Mouse (Mus musculus): ENCODE measurements around the gene Nodal.

Gene Nodal

DNA sequence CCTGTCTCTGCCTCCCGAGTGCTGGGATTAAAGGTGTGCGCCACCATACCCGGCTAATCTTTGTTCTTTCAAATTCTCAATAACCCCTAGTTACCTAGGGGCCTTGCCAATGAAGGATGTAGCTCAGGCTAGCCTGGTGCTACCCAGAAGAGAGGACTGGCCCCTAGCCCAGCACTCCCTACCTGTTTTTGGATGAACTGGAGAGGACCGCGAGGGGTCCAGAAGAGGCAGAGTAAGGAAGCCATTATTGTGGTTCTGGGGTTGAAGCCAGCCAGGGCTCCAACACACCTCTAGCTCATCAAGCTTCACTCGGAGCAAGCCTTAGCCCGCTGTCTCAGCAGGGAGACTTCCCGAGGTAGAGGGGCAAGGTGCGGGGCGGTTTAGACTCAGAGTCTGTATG, at the start of gene Nodal:
Gene Nodal (plus strand): TSS at position 301 of the 400 bp plus-strand sequence.
- ChIA-PET CTCF (interaction anchor here (0.6 to 3.1 kb wide), 30 partner anchors 9 to 283 kb away, joined by 3 to 23 read pairs (median 5); partner anchors contain the start of gene Lrrc20 (in 1 of the 4)), POLR2A (interaction anchor here (0.5 to 8.3 kb wide), 73 partner anchors 8 to 717 kb away, joined by 3 to 109 read pairs (median 5); partner anchors contain the start of genes Eif4ebp2 (in 4 of the 4), Pald1 (in 3 of the 4), Lrrc20 (in 2 of the 4) and Adamts14 (in 1 of the 4))

DNA sequence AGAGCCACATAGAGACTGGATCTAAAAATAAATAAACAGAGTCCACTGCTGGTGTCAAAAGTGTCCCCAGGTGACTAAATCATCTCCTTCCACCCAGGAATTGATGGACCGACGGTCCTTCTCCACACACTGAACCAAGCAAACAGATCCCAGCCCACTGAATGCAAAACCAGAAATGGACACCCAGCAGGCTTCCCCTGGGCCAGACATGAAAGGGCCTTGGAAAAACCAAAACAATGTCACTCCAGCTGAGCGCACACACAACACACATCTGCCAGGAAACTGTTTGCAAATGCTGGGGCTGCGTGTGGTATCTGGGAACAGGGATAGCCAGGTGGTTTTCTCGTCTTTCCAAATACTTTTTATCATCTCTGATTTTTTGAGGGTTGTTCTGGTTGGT, 48.0 kb upstream of the Nodal start:
- ChIA-PET POLR2A (interaction anchor here in 3 of 4 experiments (0.5 to 1.9 kb wide), 6 partner anchors 9 to 66 kb away, joined by 3 to 6 read pairs (median 4); partner anchors contain the start of genes Nodal (in 1 of the 3) and Pald1 (in 1 of the 3)), CTCF (no interaction called here)

DNA sequence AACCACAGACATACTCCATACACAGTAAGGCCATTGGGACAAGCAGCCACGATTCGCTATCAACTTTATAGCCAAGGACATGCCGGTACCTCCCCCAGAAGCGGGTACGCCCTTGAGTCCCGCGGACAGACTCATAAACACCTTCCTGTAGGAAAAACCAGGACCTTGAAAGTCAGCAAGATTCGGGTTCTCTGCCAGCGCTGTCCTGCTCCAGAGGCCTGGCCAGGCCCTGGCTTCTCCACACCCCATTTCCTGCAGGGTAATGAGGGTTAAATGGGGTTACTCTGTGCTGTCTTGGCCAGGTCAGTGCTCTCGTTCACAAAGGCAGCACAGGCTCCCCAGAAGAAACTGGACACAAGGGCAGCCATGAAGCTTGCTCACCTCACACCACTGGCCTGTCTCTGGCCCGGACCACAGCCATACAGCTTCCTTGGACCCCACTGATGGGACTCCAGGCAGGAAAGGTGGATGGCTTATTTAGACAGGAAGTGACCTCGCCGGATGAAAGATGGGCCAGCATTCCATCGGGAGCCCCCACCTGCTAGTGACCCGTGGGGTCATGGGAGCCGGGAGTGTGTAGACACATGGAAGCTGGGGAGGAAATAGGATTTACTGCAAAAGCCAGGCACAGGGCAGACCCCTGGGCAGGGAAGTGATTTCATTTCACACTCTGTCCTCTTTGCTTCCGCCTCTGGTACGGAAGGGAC, 47.3 kb upstream of the Nodal start:
- CTCF ChIA-PET: interaction anchor here in 3 of 4 experiments (0.6 to 1.3 kb wide), 8 partner anchors 14 to 610 kb away, joined by 3 to 5 read pairs (median 4); no protein-coding TSS in a partner anchor
- POLR2A ChIA-PET: interaction anchor here in 3 of 4 experiments (0.5 to 1.9 kb wide), 13 partner anchors 10 to 67 kb away, joined by 3 to 7 read pairs (median 3); partner anchors contain the start of genes Nodal (in 1 of the 3) and Pald1 (in 1 of the 3)

DNA sequence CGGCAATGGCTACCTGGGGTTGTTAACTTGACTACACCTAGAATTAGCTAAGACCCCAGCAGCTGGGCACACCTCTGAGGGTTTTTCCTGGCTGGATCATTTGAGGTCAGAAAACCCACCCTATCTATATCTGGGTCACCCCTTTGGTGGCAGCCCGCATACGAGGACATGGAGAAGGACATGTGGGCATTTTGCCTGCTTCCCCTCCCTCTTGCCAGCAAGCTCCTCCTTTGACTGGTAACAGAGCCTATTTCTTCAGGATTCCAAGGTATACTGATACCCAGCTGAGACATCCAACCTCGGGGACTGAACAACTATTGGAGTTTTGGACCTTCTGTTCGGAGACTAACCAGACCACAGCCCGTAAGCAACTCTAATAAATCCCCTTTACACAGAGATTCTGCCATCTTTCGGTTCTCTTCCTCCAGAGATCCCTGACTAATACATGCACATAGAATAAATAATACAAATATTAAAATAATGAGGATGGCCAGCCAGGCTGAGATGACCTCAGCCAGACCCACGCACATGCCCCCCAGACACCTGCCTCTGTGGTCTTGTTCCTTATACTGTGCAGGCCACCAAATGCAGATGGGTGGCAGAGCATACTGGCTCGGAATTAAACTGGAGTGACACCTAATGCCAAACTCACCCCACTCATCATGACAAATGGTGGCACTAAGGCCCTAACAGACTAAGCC, 45.7 kb upstream of the Nodal start:
- POLR2A ChIA-PET: interaction anchor here in 2 of 4 experiments (0.8 to 1.8 kb wide), 5 partner anchors 9 to 23 kb away, joined by 3 to 7 read pairs (median 3); no protein-coding TSS in a partner anchor
- CTCF ChIA-PET: interaction anchor here in 3 of 4 experiments (0.6 to 1.3 kb wide), 4 partner anchors 16 to 173 kb away, joined by 3 to 5 read pairs (median 4); no protein-coding TSS in a partner anchor

DNA sequence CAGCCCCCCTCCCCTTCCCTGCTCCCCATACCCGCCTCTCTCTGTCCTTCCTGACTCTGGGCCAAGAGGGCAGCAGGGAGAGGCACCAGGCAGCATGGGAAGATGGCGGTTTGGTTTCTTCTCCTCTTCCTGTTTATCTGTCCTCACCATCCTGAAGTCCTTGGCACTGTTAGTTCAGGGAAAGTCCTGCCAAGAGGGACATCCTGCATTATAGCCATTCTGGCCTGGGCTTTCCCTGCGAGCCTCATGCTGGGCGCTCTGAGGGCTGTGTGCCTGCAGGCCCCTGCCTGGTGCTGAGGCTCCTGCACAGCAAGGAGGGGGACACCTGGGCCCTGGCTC, 45.2 kb upstream of the Nodal start:
- CTCF ChIA-PET: interaction anchor here in 1 of 4 experiments (1.2 kb wide), 1 partner anchor 16 kb away, joined by 5 read pairs; no protein-coding TSS in a partner anchor
- POLR2A ChIA-PET: interaction anchor here in 1 of 4 experiments (1.8 kb wide), 1 partner anchor 9 kb away, joined by 7 read pairs; no protein-coding TSS in a partner anchor

DNA sequence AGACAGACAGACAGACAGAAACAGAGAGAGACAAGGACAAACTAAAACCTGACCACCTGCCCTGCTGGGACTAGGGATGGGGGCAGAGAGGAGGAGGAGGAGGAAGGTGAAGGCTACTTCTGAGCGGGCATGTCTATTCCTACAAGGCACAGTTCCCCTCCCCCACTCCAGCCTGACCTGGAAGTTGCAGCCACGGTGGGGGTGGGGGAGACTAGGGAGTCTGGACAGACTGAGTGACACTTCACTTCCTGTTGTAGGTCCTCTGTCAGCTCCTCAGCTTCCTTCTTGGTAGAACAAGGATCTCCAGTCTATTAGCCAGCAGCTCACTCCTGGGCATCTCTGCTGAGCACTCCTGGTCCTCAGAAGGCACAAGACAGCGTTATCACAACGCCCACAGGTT, 43.7 kb upstream of the Nodal start:
- POLR2A ChIA-PET: interaction anchor here in 3 of 4 experiments (0.6 to 1.4 kb wide), 8 partner anchors 9 to 102 kb away, joined by 3 to 4 read pairs (median 3); partner anchors contain the start of genes Lrrc20 (in 1 of the 3) and Pald1 (in 1 of the 3)
- CTCF ChIA-PET: no interaction called here

DNA sequence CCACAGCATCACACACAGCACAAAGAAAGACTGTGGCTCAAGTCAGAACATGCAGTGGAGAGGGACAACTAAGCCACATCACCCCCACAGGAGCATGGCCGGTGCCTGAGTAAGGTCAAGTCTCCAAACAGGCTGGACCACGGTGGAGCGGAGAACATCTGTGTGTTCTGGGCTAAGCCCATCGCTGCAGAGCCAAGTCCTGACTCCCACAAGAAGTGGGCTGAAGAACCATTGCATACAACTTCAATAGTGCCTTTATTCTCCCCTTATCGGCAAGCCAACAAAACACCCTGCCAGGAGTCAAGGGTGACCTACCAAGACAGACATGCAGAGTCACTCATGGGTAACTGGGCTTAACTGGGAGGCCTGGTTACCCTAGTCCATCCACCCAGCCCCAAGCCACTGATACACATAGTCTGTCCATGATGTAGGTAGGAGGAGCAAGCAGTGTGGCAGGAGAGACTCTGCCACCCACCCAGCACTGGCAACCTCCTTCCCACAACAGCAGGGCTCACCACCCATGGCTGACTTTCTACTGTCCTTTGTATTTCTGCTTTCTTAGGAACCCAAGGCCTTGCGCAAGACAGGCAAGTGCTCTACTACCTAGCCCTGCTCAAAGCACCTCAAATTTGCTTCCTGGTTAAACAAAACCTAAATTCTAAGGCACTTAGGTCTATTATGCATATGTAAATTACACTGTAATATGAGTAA, 42.8 kb upstream of the Nodal start:
- CTCF ChIA-PET: no interaction called here
- POLR2A ChIA-PET: interaction anchor here in 3 of 4 experiments (0.6 to 1.9 kb wide), 12 partner anchors 9 to 78 kb away, joined by 3 to 5 read pairs (median 4); partner anchors contain the start of gene Pald1 (in 1 of the 3)

DNA sequence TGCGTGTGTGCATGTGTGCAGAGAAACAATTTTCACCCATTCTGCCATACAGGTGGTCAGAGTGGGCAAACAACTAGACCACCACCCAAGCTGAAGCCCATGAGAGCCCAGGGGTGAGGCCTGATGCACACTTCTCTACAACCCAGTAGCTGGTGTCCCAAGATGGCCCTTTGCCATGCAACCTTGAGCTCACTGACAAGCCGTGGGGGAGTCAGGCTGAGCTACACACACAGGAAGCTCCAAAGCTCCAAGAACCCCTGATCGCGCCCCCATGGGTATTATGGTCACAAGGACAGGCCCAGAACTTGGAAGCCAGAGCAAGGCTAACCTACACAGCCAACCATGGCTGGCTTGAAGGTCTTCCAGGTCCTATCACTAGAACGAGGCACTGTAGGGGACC, 39.7 kb upstream of the Nodal start:
- POLR2A ChIA-PET: interaction anchor here in 3 of 4 experiments (0.7 to 1.7 kb wide), 15 partner anchors 12 to 298 kb away, joined by 3 to 13 read pairs (median 4); no protein-coding TSS in a partner anchor
- CTCF ChIA-PET: interaction anchor here (0.5 to 2.1 kb wide), 5 partner anchors 21 to 45 kb away, joined by 3 to 6 read pairs (median 4); no protein-coding TSS in a partner anchor

DNA sequence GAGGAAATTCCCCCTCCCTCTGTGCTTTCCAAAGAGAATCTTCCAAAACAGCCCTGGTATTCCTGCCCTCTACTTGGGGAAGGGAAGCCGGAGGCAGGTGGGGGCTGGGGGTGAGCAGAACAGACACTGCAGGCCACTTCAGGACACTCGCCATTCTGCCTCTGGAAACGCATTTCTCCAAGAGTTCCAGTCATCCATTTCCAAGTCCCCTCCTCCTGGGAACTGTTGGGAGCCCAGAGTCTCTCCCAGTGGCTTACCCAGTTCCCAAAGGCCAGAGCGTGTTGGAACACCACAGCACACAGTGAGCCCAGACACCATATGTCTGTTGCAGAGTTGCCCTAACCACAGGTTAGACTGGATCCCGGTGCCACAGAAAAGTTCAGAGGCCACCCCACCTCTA, 39.1 kb upstream of the Nodal start:
- ChIA-PET POLR2A (interaction anchor here in 2 of 4 experiments (1.0 to 2.3 kb wide), 8 partner anchors 11 to 38 kb away, joined by 3 to 13 read pairs (median 4); no protein-coding TSS in a partner anchor), CTCF (interaction anchor here in 1 of 4 experiments (2.1 kb wide), 1 partner anchor 44 kb away, joined by 4 read pairs; no protein-coding TSS in a partner anchor)

DNA sequence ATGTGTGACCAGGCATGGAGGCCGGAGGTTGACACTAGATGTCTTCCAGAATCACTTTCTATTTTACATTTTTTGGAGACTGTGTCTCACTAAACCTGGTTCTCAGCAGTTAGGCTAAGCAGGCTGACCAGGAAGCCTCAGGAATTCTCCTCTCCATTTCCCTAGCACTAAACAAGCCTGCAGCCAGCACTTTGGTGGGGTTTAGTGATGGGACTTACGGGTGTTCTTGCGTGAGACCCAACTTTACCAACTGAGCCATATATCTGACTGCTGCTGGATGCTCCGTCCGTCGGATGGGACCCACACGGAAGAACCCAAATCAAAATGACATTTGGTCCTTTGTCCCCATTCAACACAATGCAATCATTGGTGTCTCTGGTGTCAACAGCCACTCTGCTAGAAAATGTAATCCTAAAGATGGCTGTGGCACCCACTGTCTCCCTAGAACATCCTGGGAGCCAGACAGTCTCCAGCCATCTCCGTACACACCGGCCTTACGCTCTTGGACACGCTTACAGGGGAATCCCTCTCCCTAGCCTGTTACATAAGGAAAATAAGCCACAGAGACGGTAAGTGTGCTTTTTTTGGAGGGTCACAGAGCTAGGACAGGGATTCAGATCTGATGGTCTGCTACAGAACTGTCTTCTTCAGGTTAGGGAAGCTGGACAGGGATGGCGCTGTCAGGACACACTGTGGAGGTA, 38.3 kb upstream of the Nodal start:
- CTCF ChIA-PET: interaction anchor here in 1 of 4 experiments (1.2 kb wide), 1 partner anchor 24 kb away, joined by 4 read pairs; no protein-coding TSS in a partner anchor
- POLR2A ChIA-PET: interaction anchor here in 2 of 4 experiments (1.2 to 5.3 kb wide), 7 partner anchors 11 to 268 kb away, joined by 3 to 46 read pairs (median 4); partner anchors contain the start of genes Nodal (in 2 of the 2) and Ppa1 (in 1 of the 2)

DNA sequence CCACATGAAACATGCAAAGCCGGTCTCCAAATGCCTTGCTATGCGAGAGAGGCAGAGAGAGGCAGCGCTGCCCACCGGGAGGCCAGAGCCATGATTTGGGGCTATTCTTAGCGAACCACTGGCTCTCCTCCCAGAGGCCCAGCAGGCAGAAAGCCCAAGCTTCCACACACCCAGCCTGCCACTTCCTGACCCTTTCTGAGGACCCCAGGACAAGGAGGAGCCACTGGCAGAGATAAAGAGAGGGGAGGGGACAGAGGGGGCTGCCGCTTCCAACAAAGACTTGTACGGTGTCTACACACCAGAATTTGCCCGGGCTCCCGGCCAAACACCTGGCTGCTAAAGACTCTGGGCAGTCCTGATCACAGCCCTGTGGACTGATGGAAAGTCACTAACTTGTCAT, 37.6 kb upstream of the Nodal start:
- CTCF ChIA-PET: interaction anchor here in 1 of 4 experiments (1.2 kb wide), 2 partner anchors 19 to 24 kb away, joined by 4 to 8 read pairs; no protein-coding TSS in a partner anchor
- POLR2A ChIA-PET: interaction anchor here in 2 of 4 experiments (0.5 to 5.3 kb wide), 12 partner anchors 12 to 437 kb away, joined by 3 to 46 read pairs (median 4); partner anchors contain the start of genes Nodal (in 2 of the 2), Eif4ebp2 (in 1 of the 2) and Ppa1 (in 1 of the 2)

DNA sequence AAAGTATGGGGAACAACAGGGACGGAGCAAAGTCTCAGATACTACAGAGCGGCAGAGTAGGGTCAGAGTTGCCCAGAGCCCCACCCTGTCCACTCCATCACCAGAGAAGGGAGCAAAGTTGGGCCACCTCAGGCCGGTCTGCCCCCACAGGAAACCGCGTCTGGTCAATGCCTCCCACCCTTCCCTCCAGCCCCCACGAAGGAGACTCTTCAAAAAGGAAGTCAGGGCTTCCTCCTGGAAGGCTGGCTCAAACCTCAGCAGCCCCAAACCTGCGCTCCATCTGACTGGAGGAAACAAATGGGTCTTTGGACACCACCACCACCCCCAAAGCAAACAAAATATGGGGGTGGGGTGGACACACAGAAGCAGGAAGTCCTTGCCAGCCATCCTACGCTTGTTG, 35.9 kb upstream of the Nodal start:
- POLR2A ChIA-PET: interaction anchor here in 3 of 4 experiments (0.5 to 5.3 kb wide), 14 partner anchors 10 to 1039 kb away, joined by 3 to 46 read pairs (median 5); partner anchors contain the start of gene Nodal (in 2 of the 3)
- CTCF ChIA-PET: interaction anchor here in 1 of 4 experiments (2.7 kb wide), 1 partner anchor 18 kb away, joined by 9 read pairs; no protein-coding TSS in a partner anchor

DNA sequence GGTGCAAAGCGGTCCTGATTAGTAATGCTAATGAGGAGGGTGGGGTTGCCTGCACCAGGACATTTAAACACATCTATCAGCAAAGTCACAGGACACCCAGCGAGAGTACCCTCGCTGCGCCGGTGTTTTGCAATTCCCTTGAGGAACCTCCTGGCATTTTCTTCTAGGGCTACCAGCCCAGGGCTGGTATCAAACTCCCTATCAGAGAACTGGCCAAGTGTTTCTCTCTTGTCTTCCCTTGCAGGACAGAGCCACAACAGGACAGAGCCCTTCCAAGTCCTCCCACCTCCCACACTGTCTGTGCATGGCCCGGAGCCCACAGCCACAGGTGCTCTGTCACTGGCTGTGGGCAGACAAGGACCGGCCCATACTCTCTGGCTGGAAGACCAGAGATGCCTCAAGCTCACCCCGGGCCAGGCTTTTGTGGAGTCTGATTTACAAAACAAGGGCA, 35.5 kb upstream of the Nodal start:
- ChIA-PET POLR2A (interaction anchor here (0.6 to 5.3 kb wide), 23 partner anchors 11 to 1038 kb away, joined by 3 to 46 read pairs (median 6); partner anchors contain the start of gene Nodal (in 2 of the 4)), CTCF (interaction anchor here (0.5 to 2.7 kb wide), 7 partner anchors 17 to 110 kb away, joined by 3 to 9 read pairs (median 5); no protein-coding TSS in a partner anchor)

DNA sequence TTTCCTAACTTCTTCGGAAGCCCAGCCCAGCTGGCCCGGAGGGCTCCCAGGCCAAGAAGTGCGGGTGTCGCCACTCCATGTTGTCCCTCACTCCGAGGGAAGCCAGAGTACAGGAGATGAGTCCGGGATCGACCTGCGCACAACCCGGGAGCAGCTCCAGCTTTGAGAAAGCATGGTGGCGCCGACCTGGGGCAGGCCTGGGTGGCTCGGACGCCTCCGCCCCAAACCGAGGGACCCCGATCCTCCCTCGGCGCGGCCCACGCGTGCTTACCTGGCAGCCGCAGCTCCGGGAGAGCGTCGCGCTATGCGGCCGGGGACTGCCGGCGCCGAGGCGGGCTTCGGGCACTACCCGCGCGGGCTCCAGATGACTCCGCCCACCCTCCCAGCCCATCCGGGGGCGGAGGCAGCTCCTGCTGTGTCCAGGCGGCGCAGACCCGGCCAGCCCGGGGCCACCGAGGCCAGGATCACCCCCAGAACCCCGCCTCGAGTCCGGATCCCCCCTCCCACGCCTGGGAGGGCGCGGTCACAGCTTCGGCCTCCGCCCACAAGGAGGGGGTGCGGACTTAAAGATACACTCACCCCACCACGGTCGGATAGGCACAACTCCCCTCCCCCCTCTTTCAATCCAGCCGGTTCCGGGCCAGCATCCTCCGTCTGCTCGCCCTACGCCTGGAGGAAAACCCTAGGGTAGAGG, 34.6 kb upstream of the Nodal start, which contains the start of gene Pald1:
Gene Pald1 (minus strand): TSS at position 510 of the 694 bp plus-strand sequence.
- CTCF ChIA-PET: interaction anchor here (0.5 to 2.7 kb wide), 17 partner anchors 10 to 1988 kb away, joined by 3 to 11 read pairs (median 4); no protein-coding TSS in a partner anchor
- POLR2A ChIA-PET: interaction anchor here (0.5 to 5.3 kb wide), 43 partner anchors 9 to 662 kb away, joined by 3 to 46 read pairs (median 4); partner anchors contain the start of genes Nodal (in 2 of the 4) and Eif4ebp2 (in 1 of the 4)

DNA sequence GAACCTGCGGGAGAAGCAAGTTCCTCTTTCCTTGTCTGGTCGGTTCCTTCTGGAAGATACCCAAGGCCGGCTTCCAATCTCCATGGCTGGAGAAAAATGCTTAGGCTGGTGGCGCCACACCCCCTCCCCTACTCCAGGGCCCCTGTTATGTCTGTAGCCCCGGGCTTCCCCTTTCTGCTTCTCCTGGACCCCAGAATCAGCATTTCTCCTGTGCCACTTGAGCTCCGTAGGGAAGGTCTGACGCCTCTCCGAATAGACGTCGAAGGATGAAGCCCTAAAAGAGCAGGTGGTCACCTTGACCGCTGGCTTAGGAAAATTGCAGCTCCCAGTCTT, 34.1 kb upstream of the Nodal start:
- ChIA-PET POLR2A (interaction anchor here in 3 of 4 experiments (0.6 to 5.3 kb wide), 34 partner anchors 9 to 147 kb away, joined by 3 to 46 read pairs (median 5); partner anchors contain the start of genes Nodal (in 2 of the 3) and Eif4ebp2 (in 1 of the 3)), CTCF (interaction anchor here (0.5 to 2.7 kb wide), 12 partner anchors 11 to 1988 kb away, joined by 3 to 11 read pairs (median 6); no protein-coding TSS in a partner anchor)
